Mouse (Mus musculus): ENCODE results near the gene Uba1. TPM values are rescaled to one million over a fixed set of nuclear protein-coding genes. Genes with fewer than 3 reads are reported as not detected.
A peak's percentile ranks its signal among the peaks of the same experiment; 100 is the strongest.

Uba1 gene
- 169 and 181 TPM in 2 replicates for polyA plus RNA-seq (2014; fragmentation: Nextera tagmentation; extraction: Ambion mirVana)

- Histone ChIP-seq H3K4me3 (ENCODE audit: low read depth, low read length) (peak within 1 kb of the TSS; percentile 42), H3K9me3 (ENCODE audit: control insufficient read depth, low read depth, low read length) (no peaks in the 10 kb centered on the region), H3K9ac (replicated peaks; ENCODE audit: low read depth, low read length) (peak within 1 kb of the TSS; percentile 36), H3K27ac (ENCODE audit: low read length) (peak within 1 kb of the TSS; percentile 30; the same call in 1 of the 2 replicates), H3K27me3 (ENCODE audit: control insufficient read depth, insufficient read depth, low read length) (no peaks in the 10 kb centered on the region), H3K36me3 (ENCODE audit: control insufficient read depth, insufficient read depth, low read length) (no peaks in the 10 kb centered on the region), H3K4me2 (replicated peaks; ENCODE audit: low read depth, low read length) (peak within 1 kb of the TSS; percentile 56), H3K4me1 (ENCODE audit: control insufficient read depth, insufficient read depth, low read length) (no peaks in the 10 kb centered on the region)
- 18% methylated on average over 27 of the region's 27 CpGs for WGBS
- ATAC-seq (ENCODE audit: insufficient number of reproducible peaks, insufficient read depth, low FRiP score, low read depth): peak; percentile 91
Observed at GRCm38 (mm10) chrX:20658026-20658652, at the start of gene Uba1. Uba1 (plus strand) TSS chrX:20658326.

- WGBS: 89% methylated on average over 4 of the region's 4 CpGs
- Histone ChIP-seq H3K36me3 (ENCODE audit: control insufficient read depth, insufficient read depth, low read length) (no peaks in the 10 kb centered on the region), H3K4me1 (ENCODE audit: control insufficient read depth, insufficient read depth, low read length) (no peaks in the 10 kb centered on the region), H3K27ac (ENCODE audit: low read length) (no peak overlapping the region), H3K9ac (replicated peaks; ENCODE audit: low read depth, low read length) (no peak overlapping the region), H3K4me3 (ENCODE audit: low read depth, low read length) (no peak overlapping the region), H3K4me2 (replicated peaks; ENCODE audit: low read depth, low read length) (no peak overlapping the region), H3K9me3 (ENCODE audit: control insufficient read depth, low read depth, low read length) (no peaks in the 10 kb centered on the region), H3K27me3 (ENCODE audit: control insufficient read depth, insufficient read depth, low read length) (no peaks in the 10 kb centered on the region)
- ATAC-seq (ENCODE audit: insufficient number of reproducible peaks, insufficient read depth, low FRiP score, low read depth): no peak
Observed at GRCm38 (mm10) chrX:20608500-20608899, 49.6 kb upstream of the Uba1 start.

DNA sequence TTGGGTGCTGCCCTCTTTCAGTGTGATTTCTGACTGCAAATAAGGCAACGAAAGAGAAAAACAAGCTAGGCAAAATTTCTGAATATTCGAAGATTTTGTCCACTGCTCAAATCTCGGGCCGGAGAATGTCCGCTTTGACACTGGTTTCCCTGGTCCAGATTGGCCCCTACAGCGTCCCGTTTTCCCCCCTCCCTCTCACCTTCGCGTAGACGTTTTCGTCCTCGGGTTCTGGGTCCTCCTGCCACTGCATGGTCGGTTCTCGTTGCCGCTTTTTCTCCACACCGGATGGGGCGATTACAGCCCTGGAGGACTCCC lies 41.3 kb upstream of the Uba1 start:
- Histone ChIP-seq H3K4me1 (ENCODE audit: control insufficient read depth, insufficient read depth, low read length) (peaks cover 3% of the 10 kb centered on the region; the same call in 1 of the 2 replicates), H3K27me3 (ENCODE audit: control insufficient read depth, insufficient read depth, low read length) (no peaks in the 10 kb centered on the region), H3K27ac (ENCODE audit: low read length) (peak overlapping the region; percentile 77), H3K4me3 (ENCODE audit: low read depth, low read length) (peak overlapping the region; percentile 53), H3K9ac (replicated peaks; ENCODE audit: low read depth, low read length) (peak overlapping the region; percentile 21; the same call in 1 of the 2 replicates), H3K9me3 (ENCODE audit: control insufficient read depth, low read depth, low read length) (no peaks in the 10 kb centered on the region), H3K4me2 (replicated peaks; ENCODE audit: low read depth, low read length) (peak overlapping the region; percentile 52), H3K36me3 (ENCODE audit: control insufficient read depth, insufficient read depth, low read length) (no peaks in the 10 kb centered on the region; the same call in 1 of the 2 replicates)
- 25% methylated on average over 16 of the region's 17 CpGs for WGBS
- peak; percentile 4; the same call in 1 of the 2 replicates for ATAC-seq (ENCODE audit: insufficient number of reproducible peaks, insufficient read depth, low FRiP score, low read depth)

- peak; percentile 97 for ATAC-seq (ENCODE audit: insufficient number of reproducible peaks, insufficient read depth, low FRiP score, low read depth)
- Histone ChIP-seq H3K4me1 (ENCODE audit: control insufficient read depth, insufficient read depth, low read length) (peaks cover 3% of the 10 kb centered on the region; the same call in 1 of the 2 replicates), H3K27ac (ENCODE audit: low read length) (peak within 1 kb of the TSS; percentile 77), H3K9me3 (ENCODE audit: control insufficient read depth, low read depth, low read length) (no peaks in the 10 kb centered on the region), H3K27me3 (ENCODE audit: control insufficient read depth, insufficient read depth, low read length) (no peaks in the 10 kb centered on the region), H3K36me3 (ENCODE audit: control insufficient read depth, insufficient read depth, low read length) (no peaks in the 10 kb centered on the region; the same call in 1 of the 2 replicates), H3K9ac (replicated peaks; ENCODE audit: low read depth, low read length) (peak within 1 kb of the TSS; percentile 50), H3K4me3 (ENCODE audit: low read depth, low read length) (peak within 1 kb of the TSS; percentile 53), H3K4me2 (replicated peaks; ENCODE audit: low read depth, low read length) (peak within 1 kb of the TSS; percentile 52)
- WGBS: 18% methylated on average over 49 of the region's 49 CpGs
Observed at GRCm38 (mm10) chrX:20617176-20617902, 40.8 kb upstream of the Uba1 start, which contains the start of the genes Rbm10 and Ndufb11. Rbm10 (plus strand) TSS chrX:20617503. Ndufb11 (minus strand) TSS chrX:20617619.

DNA sequence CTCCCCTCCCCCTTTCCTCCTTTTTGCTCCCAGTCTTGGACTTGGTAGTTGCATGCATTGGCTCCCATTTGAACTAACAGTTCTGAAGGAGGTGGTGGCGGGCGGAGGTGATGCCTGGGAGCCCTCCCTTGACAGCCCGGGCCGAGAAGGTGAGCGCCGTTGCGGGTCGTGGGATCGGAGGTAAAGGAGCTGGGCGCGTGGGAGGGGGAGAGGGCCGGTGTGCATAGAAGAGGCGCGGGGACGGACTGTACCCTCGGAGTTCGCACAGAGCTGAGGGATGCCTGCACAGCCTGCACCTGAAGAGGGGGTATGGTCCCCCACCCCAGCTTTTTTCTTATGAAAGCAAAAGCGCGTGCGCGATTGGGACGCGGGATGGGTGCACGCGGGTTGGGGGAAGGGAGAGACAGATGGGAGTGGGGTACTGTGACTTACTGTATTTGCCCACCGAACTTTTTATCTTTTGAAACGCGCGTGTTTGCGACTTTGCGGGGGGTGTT lies 40.2 kb upstream of the Uba1 start:
- ATAC-seq (ENCODE audit: insufficient number of reproducible peaks, insufficient read depth, low FRiP score, low read depth): peak; percentile 46
- H3K4me3 ChIP-seq (ENCODE audit: low read depth, low read length): peak overlapping the region; percentile 53
- no peaks in the 10 kb centered on the region for H3K27me3 ChIP-seq (ENCODE audit: control insufficient read depth, insufficient read depth, low read length)

GRCm38 (mm10) chrX:20638141-20638540 lies 20.0 kb upstream of the Uba1 start:
- no peak overlapping the region for H3K4me3 ChIP-seq (ENCODE audit: low read depth, low read length)
- H3K36me3 ChIP-seq (ENCODE audit: control insufficient read depth, insufficient read depth, low read length): peaks cover 19% of the 10 kb centered on the region; the same call in 1 of the 2 replicates
- no peak for ATAC-seq (ENCODE audit: insufficient number of reproducible peaks, insufficient read depth, low FRiP score, low read depth)
- H3K27me3 ChIP-seq (ENCODE audit: control insufficient read depth, insufficient read depth, low read length): no peaks in the 10 kb centered on the region
- no peak overlapping the region for H3K9ac ChIP-seq (replicated peaks; ENCODE audit: low read depth, low read length)
- 96% methylated on average over 2 of the region's 2 CpGs for WGBS
- no peak overlapping the region for H3K4me2 ChIP-seq (replicated peaks; ENCODE audit: low read depth, low read length)
- no peak overlapping the region for H3K27ac ChIP-seq (ENCODE audit: low read length)
- H3K9me3 ChIP-seq (ENCODE audit: control insufficient read depth, low read depth, low read length): no peaks in the 10 kb centered on the region
- H3K4me1 ChIP-seq (ENCODE audit: control insufficient read depth, insufficient read depth, low read length): no peaks in the 10 kb centered on the region

More for the DNA sequence above, 40.2 kb upstream of the Uba1 start:
- Histone ChIP-seq H3K9me3 (ENCODE audit: control insufficient read depth, low read depth, low read length) (no peaks in the 10 kb centered on the region), H3K4me1 (ENCODE audit: control insufficient read depth, insufficient read depth, low read length) (peaks cover 3% of the 10 kb centered on the region; the same call in 1 of the 2 replicates), H3K4me2 (replicated peaks; ENCODE audit: low read depth, low read length) (peak overlapping the region; percentile 51), H3K27ac (ENCODE audit: low read length) (peak overlapping the region; percentile 76; the same call in 1 of the 2 replicates), H3K9ac (replicated peaks; ENCODE audit: low read depth, low read length) (peak overlapping the region; percentile 50), H3K36me3 (ENCODE audit: control insufficient read depth, insufficient read depth, low read length) (no peaks in the 10 kb centered on the region; the same call in 1 of the 2 replicates)
- 19% methylated on average over 29 of the region's 31 CpGs for WGBS

DNA sequence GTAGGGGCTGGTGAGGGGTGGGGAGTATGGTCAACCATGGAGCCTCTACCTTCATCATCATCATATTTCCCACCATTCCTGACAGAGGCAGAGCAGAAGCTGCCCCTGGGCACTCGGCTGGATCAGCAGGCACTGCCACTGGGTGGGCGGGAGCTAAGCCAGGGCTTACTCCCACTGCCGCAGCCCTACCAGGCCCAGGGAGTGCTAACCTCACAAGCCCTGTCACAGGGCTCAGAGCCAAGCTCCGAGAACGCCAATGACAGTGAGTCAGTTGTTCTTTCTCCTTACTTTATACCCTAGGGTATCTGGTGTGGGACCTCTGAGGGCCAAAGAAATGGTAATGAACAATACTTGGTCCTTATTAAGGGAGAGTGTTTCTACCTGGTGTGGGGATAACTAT lies 13.3 kb upstream of the Uba1 start:
- Histone ChIP-seq H3K36me3 (ENCODE audit: control insufficient read depth, insufficient read depth, low read length) (peaks cover 2% of the 10 kb centered on the region; the same call in 1 of the 2 replicates), H3K9ac (replicated peaks; ENCODE audit: low read depth, low read length) (no peak overlapping the region)
- WGBS: 80% methylated on average over 5 of the region's 5 CpGs

GRCm38 (mm10) chrX:20657593-20657992 lies 533 bp upstream of the Uba1 start:
- no peak overlapping the region for H3K9ac ChIP-seq (replicated peaks; ENCODE audit: low read depth, low read length)

More for the DNA sequence above, 13.3 kb upstream of the Uba1 start:
- Histone ChIP-seq H3K9me3 (ENCODE audit: control insufficient read depth, low read depth, low read length) (no peaks in the 10 kb centered on the region), H3K4me2 (replicated peaks; ENCODE audit: low read depth, low read length) (no peak overlapping the region), H3K4me3 (ENCODE audit: low read depth, low read length) (no peak overlapping the region), H3K27me3 (ENCODE audit: control insufficient read depth, insufficient read depth, low read length) (no peaks in the 10 kb centered on the region), H3K4me1 (ENCODE audit: control insufficient read depth, insufficient read depth, low read length) (no peaks in the 10 kb centered on the region), H3K27ac (ENCODE audit: low read length) (no peak overlapping the region)
- ATAC-seq (ENCODE audit: insufficient number of reproducible peaks, insufficient read depth, low FRiP score, low read depth): no peak

More at GRCm38 (mm10) chrX:20657593-20657992, 533 bp upstream of the Uba1 start:
- Histone ChIP-seq H3K4me1 (ENCODE audit: control insufficient read depth, insufficient read depth, low read length) (no peaks in the 10 kb centered on the region), H3K4me2 (replicated peaks; ENCODE audit: low read depth, low read length) (peak overlapping the region; percentile 56; the same call in 1 of the 2 replicates), H3K4me3 (ENCODE audit: low read depth, low read length) (peak overlapping the region; percentile 42), H3K27me3 (ENCODE audit: control insufficient read depth, insufficient read depth, low read length) (no peaks in the 10 kb centered on the region), H3K9me3 (ENCODE audit: control insufficient read depth, low read depth, low read length) (no peaks in the 10 kb centered on the region), H3K36me3 (ENCODE audit: control insufficient read depth, insufficient read depth, low read length) (no peaks in the 10 kb centered on the region), H3K27ac (ENCODE audit: low read length) (no peak overlapping the region)
- 28% methylated on average over 5 of the region's 5 CpGs for WGBS
- ATAC-seq (ENCODE audit: insufficient number of reproducible peaks, insufficient read depth, low FRiP score, low read depth): no peak
